Mouse (Mus musculus): ENCODE data around the gene Mrpl47.

DNA sequence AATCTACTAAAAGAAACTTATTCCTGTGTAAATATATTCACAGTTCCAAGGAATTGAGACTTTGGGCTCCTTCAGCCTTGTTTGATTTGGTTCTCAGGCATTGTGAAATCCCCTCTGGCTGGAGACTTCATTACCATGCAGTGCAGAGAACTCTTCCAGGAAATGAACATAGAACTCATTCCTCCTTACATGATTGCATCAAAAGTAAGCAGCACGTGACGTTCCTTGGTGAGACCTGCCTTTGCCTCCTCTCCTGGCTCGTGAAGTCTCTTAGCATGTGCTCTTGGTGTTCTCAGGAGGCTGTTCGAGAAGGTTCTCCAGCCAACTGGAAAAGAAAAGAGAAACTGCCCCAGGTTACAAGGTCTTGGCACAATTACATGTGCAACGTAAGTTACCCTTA lies 19.1 kb downstream of the Mrpl47 start:
- TF ChIP-seq POLR2A (IDR thresholded peaks at IDR 0.05; ENCODE audit: insufficient read depth, low read length) (no peak), CTCF (IDR thresholded peaks at IDR 0.05; ENCODE audit: low read depth, low read length) (no peak)

All from ES-Bruce4 (cell line).